8 mouse cellular contexts compared by ENCODE assay signal in the genomic region with DNA sequence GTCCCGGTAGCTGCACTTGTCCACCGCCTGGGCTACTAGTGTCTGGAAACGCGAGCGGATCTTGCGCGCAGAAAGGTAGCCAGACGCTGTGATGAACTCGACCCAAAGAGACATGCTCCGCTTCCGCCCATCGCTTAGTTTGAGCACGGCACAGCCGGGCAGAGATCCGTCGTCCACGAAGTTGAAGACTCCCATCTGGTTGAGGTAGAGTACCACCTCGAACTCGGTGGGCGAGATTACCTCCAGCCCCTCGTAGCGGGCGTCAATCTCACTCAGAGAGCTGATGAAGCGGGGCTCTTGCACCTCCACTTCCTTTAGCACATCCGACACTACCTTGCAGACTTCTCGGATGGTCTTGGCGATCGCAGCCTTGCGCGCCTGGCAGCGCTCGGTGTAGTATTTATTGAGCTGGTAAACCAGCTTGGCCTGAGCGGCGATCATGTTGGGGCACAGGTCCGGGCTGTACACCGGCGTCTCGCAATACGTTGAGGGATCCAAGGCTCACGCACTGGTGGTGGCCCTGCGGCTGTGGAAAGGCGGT. TPM values are rescaled to one million over a fixed set of nuclear protein-coding genes. Genes with fewer than 3 reads are reported as not detected.
A peak's percentile ranks its signal among the peaks of the same experiment; 100 is the strongest.
DNase-seq lines count a peak whose midpoint lies in the region; ATAC-seq lines count a peak whose summit lies in the region.

No protein-coding gene starts in this region.

- H3K36me3 ChIP-seq in forebrain, embryonic 12.5 days (replicated peaks): no peaks in the 10 kb centered on the region
- H3K36me3 ChIP-seq in limb, embryonic 10.5 days: peaks cover 6% of the 10 kb centered on the region; the same call in 1 of the 2 replicates

- peak overlapping the region; percentile 42; the same call in 1 of the 2 replicates for H3K9ac ChIP-seq in forebrain, embryonic 12.5 days

- peak; percentile 32 to 51 for DNase-seq in kidney, postnatal 4 days
- DNase-seq in kidney, postnatal 14 days: no peak
- DNase-seq in limb, embryonic 10.5 days (ENCODE audit: low spot score): peak; percentile 76
- DNase-seq in neural tube, embryonic 10.5 days (ENCODE audit: extremely low spot score, low spot score): peak; percentile 71
- no peak for DNase-seq in left cerebral cortex, adult 9 months (ENCODE audit: low spot score in 2 of 2)
- no peak for DNase-seq in right cerebral cortex, adult 2 months (ENCODE audit: low spot score in 2 of 2)

- under 1% methylated on average over 42 of the region's 42 CpGs for WGBS in forebrain, embryonic 12.5 days
- under 1% methylated on average over 42 of the region's 42 CpGs for WGBS in limb, embryonic 10.5 days

- H3K4me3 ChIP-seq in forebrain, embryonic 12.5 days (replicated peaks): peak overlapping the region; percentile 37
- H3K4me3 ChIP-seq in limb, embryonic 10.5 days: peak overlapping the region; percentile 77

- H3K4me1 ChIP-seq in forebrain, embryonic 12.5 days: peaks cover 35% of the 10 kb centered on the region
- H3K4me1 ChIP-seq in limb, embryonic 10.5 days: peaks cover 45% of the 10 kb centered on the region

- peak overlapping the region; percentile 51 for H3K4me2 ChIP-seq in forebrain, embryonic 12.5 days

- peak; percentile 38 for ATAC-seq in activated CD4-positive, CD25-positive, alpha-beta regulatory T cell, adult 4 months
- no peak for ATAC-seq in forebrain, embryonic 12.5 days (ENCODE audit: low FRiP score)

- no peaks in the 10 kb centered on the region for H3K9me3 ChIP-seq in forebrain, embryonic 12.5 days
- H3K9me3 ChIP-seq in limb, embryonic 10.5 days (replicated peaks): no peaks in the 10 kb centered on the region

- H3K27ac ChIP-seq in forebrain, embryonic 12.5 days: peak overlapping the region; percentile 46
- peak overlapping the region; percentile 98 for H3K27ac ChIP-seq in limb, embryonic 10.5 days

- H3K27me3 ChIP-seq in forebrain, embryonic 12.5 days: peaks cover 64% of the 10 kb centered on the region
- H3K27me3 ChIP-seq in limb, embryonic 10.5 days (ENCODE audit: low read depth, poor library complexity, severe bottlenecking): no peaks in the 10 kb centered on the region

RNA-seq across cellular contexts. Expression of a gene that starts 1.1 kb away (rescaled TPM):
- under 1 TPM; 0.24 to 0.41 TPM for polyA plus RNA-seq in activated CD4-positive, CD25-positive, alpha-beta regulatory T cell, adult 4 months (2017; shearing (Covaris generic))
- 8.4 and 14.9 TPM in 2 replicates for polyA plus RNA-seq in forebrain, embryonic 12.5 days (2016; fragmentation: Nextera tagmentation; extraction: Ambion mirVana)
- polyA plus RNA-seq in limb, embryonic 10.5 days (2016; fragmentation: Nextera tagmentation; extraction: Ambion mirVana): 104 and 235 TPM in 2 replicates

Comparison
In these comparisons a context has a peak if more than half of its experiments do, and no peak if none do; other contexts are left out.
1. DNase-seq: peak in kidney, postnatal 4 days (2 of 2), limb, embryonic 10.5 days (single experiment) and neural tube, embryonic 10.5 days (single experiment); none in kidney, postnatal 14 days (single experiment), left cerebral cortex, adult 9 months (0 of 2) and right cerebral cortex, adult 2 months (0 of 2).